Mouse (Mus musculus) lung, adult 2 months (tissue): ENCODE results near the gene Dnase1l1. TPM values are rescaled to one million over a fixed set of nuclear protein-coding genes. Genes with fewer than 3 reads are reported as not detected.
A peak's percentile ranks its signal among the peaks of the same experiment; 100 is the strongest.

Experiments used
- DNase-seq: peaks from one replicate; pipeline ENCODE4 v3.0.0; 2022
- H3K4me1 ChIP-seq: fragments of 200-500 bp; 2 replicates; pipeline ENCODE4 v1.6.1; 2011; ENCODE audit warnings: low read length; ENCODE audit not compliant: control insufficient read depth, insufficient read depth
- H3K4me3 ChIP-seq: fragments of 200-500 bp; replicated peaks from 2 replicates; pipeline ENCODE3; 2011; ENCODE audit warnings: low read depth, mild to moderate bottlenecking, control low read depth, low read length; ENCODE audit errors: extremely low read depth
- CTCF ChIP-seq: fragments of 200-500 bp; IDR thresholded peaks from 2 replicates; pipeline ENCODE4 v1.5.1; 2011; ENCODE audit warnings: mild to moderate bottlenecking, low read length, control low read depth; ENCODE audit not compliant: insufficient read depth
- POLR2A ChIP-seq: fragments of 200-500 bp; IDR thresholded peaks from 2 replicates; pipeline ENCODE4 v1.6.1; 2011; ENCODE audit warnings: low read depth, mild to moderate bottlenecking, control low read depth, low read length, borderline replicate concordance; ENCODE audit errors: extremely low read depth
- WGBS: fragments of 180-500 bp; shearing (Covaris S2); methylation state at CpG from one replicate; pipeline ENCODE4 v1.1.7; 2018; 5-methylcytosine and 5-hydroxymethylcytosine counted together
- polyA plus RNA-seq: library from polyadenylated mRNA; depleted of rRNA; stranded (reverse); fragments of >200 nt; gene quantifications from 2 replicates; pipeline ENCODE4 v1.2.3, GENCODE M21; 2012; rRNA removed

Dnase1l1 gene
- polyA plus RNA-seq, 1 experiment = 38.3 TPM

GRCm38 (mm10) chrX:74245107-74245506 is 37.0 kb downstream of the Dnase1l1 start:
- 28% methylated on average over 1 of the region's 1 CpGs for WGBS
- TF ChIP-seq CTCF (no peak), POLR2A (no peak)
- no peak for DNase-seq
- no peaks in the 10 kb centered on the region; the same call in 1 of the 2 replicates for H3K4me1 ChIP-seq
- peak overlapping the region; percentile 79 for H3K4me3 ChIP-seq

DNA sequence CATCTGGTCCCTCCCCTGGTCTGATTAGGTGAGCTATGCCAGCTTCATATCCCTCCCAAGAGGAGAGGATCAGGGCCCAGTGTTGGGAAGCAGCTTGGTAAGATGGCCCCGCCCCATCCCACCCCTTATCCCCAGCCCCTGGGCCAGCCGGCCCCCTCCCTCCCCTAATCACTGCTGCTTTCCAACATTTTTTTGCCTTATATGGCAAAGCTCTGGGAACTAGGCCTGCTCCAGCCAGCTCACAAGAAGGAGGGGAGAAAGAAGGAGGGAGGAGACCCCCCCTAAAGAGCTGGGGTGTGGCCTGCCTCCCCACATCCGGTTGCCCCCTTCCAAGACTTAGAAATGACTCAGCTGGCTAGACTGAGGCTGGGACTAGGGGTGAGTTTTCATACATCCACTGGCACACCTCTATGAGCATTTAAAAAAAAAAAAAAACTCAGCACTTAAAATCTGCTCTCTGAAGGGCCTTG is 37.5 kb downstream of the Dnase1l1 start:
- peak; percentile 31 for DNase-seq
- Histone ChIP-seq H3K4me3 (peak overlapping the region; percentile 25), H3K4me1 (no peaks in the 10 kb centered on the region)
- no peak for TF ChIP-seq POLR2A
- 45% methylated on average over 3 of the region's 3 CpGs for WGBS

DNA sequence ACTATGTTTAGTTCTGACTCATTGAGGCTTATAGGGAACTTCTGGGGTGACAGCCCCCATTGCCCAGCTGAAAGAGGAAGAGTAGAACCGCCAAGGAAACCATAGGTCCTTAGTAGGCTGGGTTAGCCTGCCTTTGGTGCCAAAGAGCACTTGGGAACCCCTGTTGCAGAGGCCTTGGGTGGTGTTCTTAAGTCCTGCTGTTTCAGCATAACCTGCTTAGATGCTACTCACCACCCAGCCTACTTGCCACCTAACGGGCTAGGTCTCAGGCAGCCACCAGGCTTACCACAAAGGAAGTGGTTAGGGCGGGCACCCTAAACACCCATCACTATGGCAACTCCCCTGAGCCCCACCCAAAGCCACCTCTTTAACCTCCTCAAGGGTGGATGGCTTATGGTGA is 38.3 kb downstream of the Dnase1l1 start:
- peak overlapping the region; percentile 50 for H3K4me3 ChIP-seq
- no peak for TF ChIP-seq POLR2A
- no peak for TF ChIP-seq CTCF
- H3K4me1 ChIP-seq = no peaks in the 10 kb centered on the region
- 42% methylated on average over 3 of the region's 3 CpGs for WGBS
- DNase-seq = peak; percentile 16

DNA sequence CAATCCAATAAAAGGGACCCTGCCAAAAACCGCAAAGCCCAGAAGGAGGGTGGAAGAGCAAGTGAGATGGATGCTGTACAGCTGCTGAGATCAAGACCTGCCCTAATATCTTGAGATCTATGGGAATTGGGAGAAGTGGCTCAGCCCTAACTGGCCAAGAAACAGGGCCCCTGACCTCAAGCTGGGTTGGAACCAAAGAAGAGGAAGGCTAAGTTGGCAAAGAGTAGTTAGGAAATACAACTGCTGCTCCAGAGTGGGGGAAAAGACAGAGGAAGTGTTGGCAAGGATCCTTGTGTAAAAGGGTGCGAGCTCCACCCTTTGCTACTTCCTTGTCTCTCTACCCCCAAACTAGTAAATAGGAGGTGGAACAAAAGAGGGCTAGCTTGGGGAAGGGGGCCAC is 38.7 kb downstream of the Dnase1l1 start:
- peak overlapping the region; percentile 50 for H3K4me3 ChIP-seq
- no peak for TF ChIP-seq CTCF
- no peak for TF ChIP-seq POLR2A
- 59% methylated on average over 2 of the region's 2 CpGs for WGBS
- H3K4me1 ChIP-seq = no peaks in the 10 kb centered on the region
- DNase-seq = peak; percentile 12

- 85% methylated on average over 4 of the region's 4 CpGs for WGBS
- no peak for DNase-seq
- TF ChIP-seq CTCF (no peak), POLR2A (no peak)
Measured at GRCm38 (mm10) chrX:74240332-74240731, 41.8 kb downstream of the Dnase1l1 start.

DNA sequence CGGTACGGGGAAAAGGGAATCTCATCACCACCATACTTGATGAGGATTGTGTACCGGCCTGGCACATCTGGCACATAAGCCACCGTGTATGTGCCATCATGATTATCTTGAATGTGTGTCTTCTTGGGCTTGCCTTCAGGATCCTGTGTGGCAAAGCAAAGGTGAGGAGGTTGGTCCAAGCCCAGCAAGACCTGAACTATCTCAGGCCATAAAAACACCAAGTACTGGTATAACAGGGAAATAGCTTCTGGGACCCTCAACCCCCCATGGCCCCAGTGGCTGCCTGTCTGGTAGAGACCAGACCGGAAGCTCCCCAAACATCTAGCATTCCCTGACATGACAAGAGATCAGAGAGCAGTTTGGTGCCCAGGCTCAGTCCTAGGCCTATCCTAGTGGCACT is 48.9 kb downstream of the Dnase1l1 start:
- no peak for TF ChIP-seq CTCF
- no peak for TF ChIP-seq POLR2A
- H3K4me3 ChIP-seq = no peak overlapping the region
- no peak for DNase-seq
- 92% methylated on average over 5 of the region's 5 CpGs for WGBS
- H3K4me1 ChIP-seq = no peaks in the 10 kb centered on the region

More at GRCm38 (mm10) chrX:74240332-74240731, 41.8 kb downstream of the Dnase1l1 start:
- H3K4me1 ChIP-seq = no peaks in the 10 kb centered on the region
- H3K4me3 ChIP-seq = no peak overlapping the region

- no peak for TF ChIP-seq POLR2A
- no peak for TF ChIP-seq CTCF
- H3K4me1 ChIP-seq = no peaks in the 10 kb centered on the region
- no peak overlapping the region for H3K4me3 ChIP-seq
- WGBS = 71% methylated on average over 1 of the region's 1 CpGs
- no peak for DNase-seq
Measured at GRCm38 (mm10) chrX:74230038-74230437, 52.1 kb downstream of the Dnase1l1 start.

Other genes with a start within 250 kb of the Dnase1l1 start
- gene Opn1mw, start 154.9 kb downstream of the Dnase1l1 start, polyA plus RNA-seq = not detected in 2 replicates
- gene Mecp2, start 147.0 kb downstream of the Dnase1l1 start, polyA plus RNA-seq = 6.8 and 7.4 TPM in 2 replicates
- gene Tex28, start 114.5 kb downstream of the Dnase1l1 start, polyA plus RNA-seq = not detected in 2 replicates
- not detected in 2 replicates for gene Tktl1, start 105.1 kb downstream of the Dnase1l1 start, polyA plus RNA-seq
- gene Flna, start 32.5 kb downstream of the Dnase1l1 start, polyA plus RNA-seq = 579 and 648 TPM in 2 replicates
- 63.1 and 63.9 TPM in 2 replicates for gene Emd, start 27.6 kb downstream of the Dnase1l1 start, polyA plus RNA-seq
- gene Rpl10, start 11.5 kb downstream of the Dnase1l1 start, polyA plus RNA-seq = 1,085 and 1,289 TPM in 2 replicates
- gene Taz, start 425 bp downstream of the Dnase1l1 start, polyA plus RNA-seq = 99.6 and 108 TPM in 2 replicates
- 413 and 452 TPM in 2 replicates for gene Atp6ap1, start 14.8 kb upstream of the Dnase1l1 start, polyA plus RNA-seq
- gene Gdi1, start 22.7 kb upstream of the Dnase1l1 start, polyA plus RNA-seq = 143 and 212 TPM in 2 replicates
- 11.1 and 12.9 TPM in 2 replicates for gene Fam50a, start 30.7 kb upstream of the Dnase1l1 start, polyA plus RNA-seq
- 12.9 and 14.5 TPM in 2 replicates for gene Plxna3, start 46.7 kb upstream of the Dnase1l1 start, polyA plus RNA-seq
- gene Lage3, start 71.3 kb upstream of the Dnase1l1 start, polyA plus RNA-seq = 31.8 and 42.1 TPM in 2 replicates
- 25.6 and 32.0 TPM in 2 replicates for gene Ubl4a, start 90.9 kb upstream of the Dnase1l1 start, polyA plus RNA-seq
- gene Slc10a3, start 91.0 kb upstream of the Dnase1l1 start, polyA plus RNA-seq = 20.3 and 23.5 TPM in 2 replicates
- 50.9 and 53.3 TPM in 2 replicates for gene Fam3a, start 110.9 kb upstream of the Dnase1l1 start, polyA plus RNA-seq
- 15.2 and 20.2 TPM in 2 replicates for gene Ikbkg, start 111.0 kb upstream of the Dnase1l1 start, polyA plus RNA-seq
- gene G6pdx, start 146.9 kb upstream of the Dnase1l1 start, polyA plus RNA-seq = 26.4 and 49.2 TPM in 2 replicates
- not detected in 2 replicates for gene Gm6880, start 199.1 kb upstream of the Dnase1l1 start, polyA plus RNA-seq